Mouse (Mus musculus) spleen, adult 2 months (tissue): ENCODE data around the gene Mrpl34. TPM values are rescaled to one million over a fixed set of nuclear protein-coding genes. Genes with fewer than 3 reads are reported as not detected.

Source experiments
- DNase-seq, 2 experiments: peaks; one replicate each; pipeline versions ENCODE4 v3.0.0 to v3.0.0-alpha.2; 2012 to 2021; ENCODE audit warnings: low spot score in 2 of 2, low read depth in 1 of 2
- H3K27ac ChIP-seq: fragments of 200-500 bp; 2 replicates; pipeline ENCODE4 v1.5.1; 2012; ENCODE audit warnings: low read length, inconsistent platforms; ENCODE audit not compliant: insufficient read depth
- H3K27me3 ChIP-seq: fragments of 200-500 bp; 2 replicates; pipeline ENCODE4 v1.6.1; 2012; ENCODE audit warnings: mild to moderate bottlenecking, moderate library complexity, low read length, inconsistent platforms; ENCODE audit not compliant: control insufficient read depth, insufficient read depth
- H3K36me3 ChIP-seq: fragments of 200-500 bp; 2 replicates; pipeline ENCODE4 v1.6.1; 2012; ENCODE audit warnings: mild to moderate bottlenecking, low read length, inconsistent platforms; ENCODE audit not compliant: control insufficient read depth, insufficient read depth
- H3K4me1 ChIP-seq: fragments of 200-500 bp; 2 replicates; pipeline ENCODE4 v1.6.1; 2011; ENCODE audit warnings: inconsistent platforms; ENCODE audit not compliant: control insufficient read depth, insufficient read depth, insufficient read length
- H3K4me3 ChIP-seq: fragments of 200-500 bp; 2 replicates; pipeline ENCODE4 v1.5.1; 2011; ENCODE audit warnings: mild to moderate bottlenecking, inconsistent platforms; ENCODE audit not compliant: insufficient read depth, insufficient read length; ENCODE audit errors: extremely low read depth
- CTCF ChIP-seq: fragments of 200-500 bp; IDR thresholded peaks from 2 replicates; pipeline ENCODE4 v1.5.1; 2011; ENCODE audit warnings: mild to moderate bottlenecking, inconsistent platforms; ENCODE audit not compliant: insufficient read depth, insufficient read length, insufficient replicate concordance; ENCODE audit errors: extremely low read depth
- POLR2A ChIP-seq: fragments of 200-500 bp; IDR thresholded peaks from 2 replicates; pipeline ENCODE4 v1.6.1; 2011; ENCODE audit warnings: low read depth, low read length, inconsistent platforms
- WGBS: fragments of 180-500 bp; shearing (Covaris S2); methylation state at CpG from one replicate; pipeline ENCODE4 v1.1.7; 2018; 5-methylcytosine and 5-hydroxymethylcytosine counted together
- polyA plus RNA-seq: library from polyadenylated mRNA; depleted of rRNA; stranded (reverse); fragments of >200 nt; gene quantifications from 2 replicates; pipeline ENCODE4 v1.2.3, GENCODE M21; 2012

Gene Mrpl34
- polyA plus RNA-seq, 1 experiment, result 46.4 TPM

DNA sequence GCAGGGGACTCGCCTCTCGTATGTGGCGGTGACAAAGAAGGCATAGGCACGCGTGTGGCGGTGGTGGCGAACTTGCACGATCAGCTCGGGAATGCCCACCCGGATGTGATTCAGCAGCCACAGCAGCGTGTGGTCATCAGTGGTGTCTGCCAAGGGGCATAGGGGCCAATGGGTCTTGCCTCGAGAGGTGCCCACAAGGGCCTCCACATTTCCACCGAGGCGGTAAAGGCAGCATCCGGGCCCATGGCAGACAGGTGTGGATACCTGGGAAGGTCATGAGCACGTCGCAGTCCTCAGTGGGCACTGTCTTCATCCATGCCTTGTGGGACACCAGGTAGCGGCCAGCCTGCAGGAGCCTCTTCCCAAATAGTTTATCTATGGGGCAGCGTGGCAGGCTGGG, 20.0 kb downstream of the Mrpl34 start:
- no peak for DNase-seq
- no peak overlapping the region for H3K27ac ChIP-seq
- H3K4me1 ChIP-seq, result peaks cover 20% of the 10 kb centered on the region
- H3K4me3 ChIP-seq, result no peak overlapping the region
- 98% methylated on average over 19 of the region's 19 CpGs for WGBS
- TF ChIP-seq CTCF (no peak), POLR2A (no peak)
- no peaks in the 10 kb centered on the region; the same call in 1 of the 2 replicates for H3K36me3 ChIP-seq
- no peaks in the 10 kb centered on the region for H3K27me3 ChIP-seq

DNA sequence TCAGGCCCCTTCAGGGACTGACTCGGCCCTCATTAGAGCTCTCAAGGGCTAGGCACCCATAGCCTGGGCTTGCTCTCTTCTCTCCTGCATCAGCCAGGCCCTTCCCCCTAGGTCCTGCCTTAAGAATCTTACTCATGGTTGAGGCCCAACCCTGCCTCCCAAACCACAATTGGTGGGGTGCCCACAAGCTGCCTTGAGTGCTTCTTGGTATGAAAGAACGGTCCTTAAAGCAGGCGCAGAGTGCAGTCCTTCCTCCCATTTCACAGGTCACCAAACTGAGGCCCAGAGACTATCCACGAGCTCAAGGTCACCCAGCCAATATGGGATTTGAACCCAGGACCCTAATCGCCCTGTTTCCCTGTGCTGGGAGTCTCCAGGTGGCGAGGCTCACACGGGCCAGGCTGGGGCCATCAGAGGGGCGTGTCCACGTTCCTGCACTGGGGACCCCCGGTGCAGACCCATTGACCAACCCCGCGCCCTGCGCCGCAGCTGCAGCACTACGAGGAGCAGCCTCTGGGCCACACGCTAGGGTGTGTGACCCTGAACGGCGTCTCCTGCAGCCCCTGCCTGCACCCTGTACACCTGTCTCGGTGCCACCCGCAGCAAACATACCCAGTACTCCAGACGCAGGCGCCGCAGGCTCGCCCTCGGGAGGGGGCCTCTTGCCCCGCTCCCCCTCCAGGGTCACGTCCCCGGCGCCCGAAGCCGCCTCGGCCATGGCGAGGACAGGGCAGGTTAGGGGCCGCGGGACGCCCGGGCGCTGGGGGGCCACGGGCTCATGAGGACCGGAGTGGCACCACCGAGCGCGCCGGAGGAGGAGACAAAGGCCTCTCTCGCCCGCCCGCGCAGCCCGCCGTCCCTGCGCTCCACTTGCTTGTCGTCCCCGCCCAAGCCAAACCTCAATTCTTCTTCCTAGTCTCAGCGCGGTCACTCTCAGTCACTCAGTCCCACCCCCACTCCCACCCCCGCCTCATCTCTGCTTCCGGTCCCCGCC, 20.7 kb downstream of the Mrpl34 start, which contains the start of gene Ano8:
Gene Ano8, minus strand, starts transcription at position 822 of the 994 bp plus-strand sequence.
- Histone ChIP-seq H3K27ac (peak within 1 kb of the TSS; percentile 65), H3K4me1 (peaks cover 20% of the 10 kb centered on the region), H3K36me3 (peaks cover 2% of the 10 kb centered on the region; the same call in 1 of the 2 replicates), H3K4me3 (peak within 1 kb of the TSS; percentile 65), H3K27me3 (no peaks in the 10 kb centered on the region)
- TF ChIP-seq CTCF (no peak), POLR2A (no peak)
- DNase-seq, result peak; percentile 59 to 83
- 5% methylated on average over 57 of the region's 58 CpGs for WGBS

- H3K36me3 ChIP-seq, result peaks cover 2% of the 10 kb centered on the region; the same call in 1 of the 2 replicates
- TF ChIP-seq CTCF (no peak), POLR2A (no peak)
- H3K27ac ChIP-seq, result peak overlapping the region; percentile 59
- H3K4me1 ChIP-seq, result peaks cover 20% of the 10 kb centered on the region
- 18% methylated on average over 7 of the region's 7 CpGs for WGBS
- H3K27me3 ChIP-seq, result no peaks in the 10 kb centered on the region
- DNase-seq, result no peak
- H3K4me3 ChIP-seq, result no peak overlapping the region
Measured at GRCm38 (mm10) chr8:71486136-71486529, 21.4 kb downstream of the Mrpl34 start.

DNA sequence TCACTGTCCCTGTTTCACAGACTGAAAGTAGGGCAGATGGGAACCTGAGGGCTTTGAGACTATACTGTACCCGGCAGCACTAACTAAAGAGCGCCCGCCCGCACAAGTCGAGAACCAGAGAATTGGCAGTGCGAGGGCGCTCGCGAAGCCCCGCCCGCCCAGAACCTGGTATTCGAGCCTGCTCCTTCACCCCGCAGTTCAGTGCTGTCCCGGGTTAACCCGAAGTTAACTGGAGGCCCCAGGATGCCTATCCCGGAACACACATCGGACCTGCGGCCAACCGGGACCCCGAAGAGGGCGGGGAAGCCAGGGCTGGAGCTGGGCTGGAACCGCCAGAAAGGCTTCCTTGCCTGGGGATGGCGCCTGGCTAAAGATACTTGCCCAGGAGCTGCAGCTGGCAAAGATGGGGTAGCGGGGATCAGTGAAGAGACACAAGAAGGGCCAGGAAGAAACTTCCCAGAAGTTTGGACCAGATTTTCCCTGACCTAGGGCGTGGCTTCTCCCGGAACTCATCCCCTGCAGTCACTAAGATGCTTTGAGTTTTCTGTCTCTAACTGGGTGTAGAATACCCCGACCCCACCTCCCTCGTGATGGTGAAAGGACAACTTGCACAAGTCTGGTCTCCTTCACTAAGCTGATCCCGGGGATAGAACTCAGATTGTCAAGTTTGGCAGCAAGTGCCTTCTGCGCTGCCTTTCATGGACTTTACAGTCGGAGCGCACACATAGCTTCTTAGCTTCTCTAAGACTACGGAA, 23.1 kb downstream of the Mrpl34 start, which contains the start of gene Gtpbp3:
Gene Gtpbp3, plus strand, starts transcription at position 413 of the 755 bp plus-strand sequence.
- TF ChIP-seq CTCF (no peak), POLR2A (peak; percentile 29)
- Histone ChIP-seq H3K4me1 (peaks cover 20% of the 10 kb centered on the region), H3K27ac (peak within 1 kb of the TSS; percentile 90), H3K36me3 (peaks cover 14% of the 10 kb centered on the region), H3K27me3 (no peaks in the 10 kb centered on the region), H3K4me3 (peak within 1 kb of the TSS; percentile 94)
- peak; percentile 56 to 78 for DNase-seq
- WGBS, result 1% methylated on average over 33 of the region's 33 CpGs

DNA sequence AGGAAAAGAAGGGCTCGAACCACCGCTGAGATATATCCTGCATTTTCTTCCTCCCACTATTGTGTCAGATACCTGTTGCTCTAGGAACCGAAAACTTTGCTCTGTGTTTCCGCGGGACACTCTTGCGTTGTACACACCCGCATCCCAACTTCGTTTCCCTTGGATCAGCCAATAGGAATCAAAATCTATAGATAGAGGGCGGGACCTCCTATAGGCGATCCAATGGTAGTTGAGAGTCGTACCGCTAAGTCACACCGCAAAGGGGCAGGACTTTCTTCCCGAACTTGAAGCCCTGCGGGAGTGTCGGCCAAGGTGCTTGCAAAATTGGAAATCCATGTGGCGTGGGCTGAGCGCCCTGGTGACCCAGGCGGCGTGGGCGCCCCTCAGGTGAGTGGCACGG, 23.7 kb downstream of the Mrpl34 start:
- H3K4me3 ChIP-seq, result peak overlapping the region; percentile 94
- peak; percentile 82 to 93 for DNase-seq
- peaks cover 20% of the 10 kb centered on the region for H3K4me1 ChIP-seq
- under 1% methylated on average over 22 of the region's 22 CpGs for WGBS
- H3K27ac ChIP-seq, result peak overlapping the region; percentile 90
- peaks cover 14% of the 10 kb centered on the region for H3K36me3 ChIP-seq
- H3K27me3 ChIP-seq, result no peaks in the 10 kb centered on the region
- no peak for TF ChIP-seq CTCF
- TF ChIP-seq POLR2A, result no peak; the same call in 1 of the 2 replicates

DNA sequence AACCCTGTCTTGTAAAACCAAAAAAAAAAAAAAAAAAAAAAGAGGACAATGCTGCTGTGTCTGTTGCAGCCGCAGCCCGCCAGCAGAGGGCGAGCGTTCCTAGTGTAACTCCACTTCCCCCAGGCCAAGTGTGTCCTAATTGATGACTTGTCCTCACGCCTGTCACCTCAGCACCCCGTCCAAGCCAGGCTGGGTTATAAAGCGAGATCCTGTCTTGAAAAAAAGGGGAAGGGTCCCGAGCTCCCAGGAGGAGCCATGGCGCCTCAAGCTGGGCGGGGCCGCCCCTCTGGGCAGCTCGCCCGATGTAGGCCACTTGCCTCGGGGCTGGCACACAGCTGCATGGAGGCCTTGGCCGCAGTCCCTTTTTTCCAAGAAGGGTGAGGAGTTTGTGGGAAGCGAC, 30.3 kb downstream of the Mrpl34 start:
- Histone ChIP-seq H3K4me3 (no peak overlapping the region), H3K4me1 (no peaks in the 10 kb centered on the region), H3K27me3 (no peaks in the 10 kb centered on the region), H3K27ac (no peak overlapping the region), H3K36me3 (peaks cover 14% of the 10 kb centered on the region)
- 32% methylated on average over 16 of the region's 16 CpGs for WGBS
- TF ChIP-seq POLR2A, result no peak
- TF ChIP-seq CTCF, result peak; percentile 91
- peak; percentile 56 to 73 for DNase-seq
